Mouse (Mus musculus) midbrain, embryonic 11.5 days (tissue): Measurements from ENCODE around the gene Cxcl10. TPM values are rescaled to one million over a fixed set of nuclear protein-coding genes. Genes with fewer than 3 reads are reported as not detected.
A peak's percentile ranks its signal among the peaks of the same experiment; 100 is the strongest.

Experiments
- ATAC-seq: fragments of 200-750 bp; cut with Nextera tagmentation; 2 replicates; pipeline ENCODE4 v1.8.0; 2017; ENCODE audit warnings: moderate TSS enrichment, moderate library complexity; ENCODE audit not compliant: low FRiP score
- DNase-seq: peaks from one replicate; pipeline ENCODE4 v3.0.0; 2015; ENCODE audit warnings: low spot score; ENCODE audit errors: missing footprints
- H3K27ac ChIP-seq: fragments of 300-500 bp; sonication (generic); 2 replicates; pipeline ENCODE4 v1.5.1; 2014; ENCODE audit warnings: low read depth, low read length
- H3K27me3 ChIP-seq: fragments of 300-500 bp; sonication (generic); 2 replicates; pipeline ENCODE4 v1.6.1; 2014; ENCODE audit warnings: mild to moderate bottlenecking, low read length, moderate library complexity, mixed read lengths; ENCODE audit not compliant: control insufficient read depth, insufficient read depth
- H3K36me3 ChIP-seq: fragments of 300-500 bp; sonication (generic); 2 replicates; pipeline ENCODE4 v1.6.1; 2014; ENCODE audit warnings: mild to moderate bottlenecking, low read length, moderate library complexity, mixed read lengths; ENCODE audit not compliant: control insufficient read depth, insufficient read depth
- H3K4me1 ChIP-seq: fragments of 300-500 bp; sonication (generic); 2 replicates; pipeline ENCODE4 v1.6.1; 2014; ENCODE audit warnings: low read length; ENCODE audit not compliant: control insufficient read depth, insufficient read depth
- H3K4me2 ChIP-seq: fragments of 300-500 bp; sonication (generic); 2 replicates; pipeline ENCODE4 v1.6.1; 2014; ENCODE audit warnings: mild to moderate bottlenecking, moderate library complexity
- H3K4me3 ChIP-seq: fragments of 300-500 bp; sonication (generic); 2 replicates; pipeline ENCODE4 v1.5.1; 2014; ENCODE audit warnings: low read depth, low read length
- H3K9ac ChIP-seq: fragments of 300-500 bp; sonication (generic); 2 replicates; pipeline ENCODE4 v1.6.1; 2014; ENCODE audit warnings: low read length
- H3K9me3 ChIP-seq: fragments of 300-500 bp; sonication (generic); 2 replicates; pipeline ENCODE4 v1.6.1; 2016; ENCODE audit warnings: low read length; ENCODE audit not compliant: control insufficient read depth
- WGBS: fragments of 180-500 bp; shearing (Covaris S2); extraction: QIAGEN DNeasy Blood & Tissue Kit; methylation state at CpG from one replicate; pipeline ENCODE4 v1.1.7; 2014; 5-methylcytosine and 5-hydroxymethylcytosine counted together
- polyA plus RNA-seq: library from polyadenylated mRNA; unstranded; fragments of >200 nt; fragmentation: Nextera tagmentation; extraction: Ambion mirVana; gene quantifications from 2 replicates; pipeline ENCODE4 v1.2.1, GENCODE M21; 2014

The Cxcl10 gene
- polyA plus RNA-seq, 1 experiment from 2014 or later, result 0.33 TPM

DNA sequence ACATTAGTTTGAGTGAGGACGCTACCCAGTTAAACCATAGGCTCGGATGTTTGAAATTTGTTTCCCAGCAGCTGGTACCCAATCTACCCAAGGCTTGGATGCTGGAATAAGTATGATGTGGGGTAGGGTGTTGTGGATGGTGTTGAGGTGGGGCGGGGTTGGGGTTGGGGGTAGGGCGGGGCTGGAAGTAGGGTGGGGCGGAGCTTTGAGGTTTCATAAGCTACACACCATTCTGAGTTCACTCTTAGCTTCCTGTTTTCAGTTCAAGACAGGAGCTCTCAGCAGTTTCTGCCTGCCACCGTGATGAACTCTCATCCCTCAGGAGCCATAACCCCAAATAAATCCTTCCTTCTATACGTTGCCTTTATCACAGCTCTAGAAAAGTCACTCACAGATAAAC is 30.6 kb downstream of the Cxcl10 start:
- Histone ChIP-seq H3K27ac (no peak overlapping the region), H3K9me3 (no peaks in the 10 kb centered on the region), H3K27me3 (no peaks in the 10 kb centered on the region), H3K4me1 (no peaks in the 10 kb centered on the region), H3K36me3 (no peaks in the 10 kb centered on the region), H3K4me2 (no peak overlapping the region), H3K9ac (no peak overlapping the region), H3K4me3 (no peak overlapping the region)
- DNase-seq (no peak), ATAC-seq (no peak)
- WGBS, result 81% methylated on average over 7 of the region's 7 CpGs

DNA sequence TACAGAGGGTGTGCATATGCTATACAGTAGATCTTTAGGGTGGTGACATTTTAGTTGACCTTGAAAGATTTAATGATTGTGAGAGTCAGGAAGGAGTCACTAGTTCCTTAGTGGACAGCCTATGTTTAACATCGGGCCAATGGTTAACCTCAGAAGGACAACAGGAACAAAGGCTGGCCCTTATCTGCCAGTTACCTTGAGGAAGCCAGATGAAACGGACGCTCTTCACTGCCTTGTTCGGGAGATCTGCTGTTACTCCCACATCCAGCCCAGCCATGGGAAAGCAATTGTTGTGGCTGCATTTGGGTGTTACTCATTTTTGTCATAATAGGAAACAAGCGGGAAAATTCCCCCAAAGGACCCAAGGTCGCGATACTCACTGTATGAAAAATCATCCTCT is 34.9 kb downstream of the Cxcl10 start:
- Histone ChIP-seq H3K9ac (no peak overlapping the region), H3K27me3 (no peaks in the 10 kb centered on the region), H3K4me2 (no peak overlapping the region), H3K36me3 (no peaks in the 10 kb centered on the region), H3K9me3 (no peaks in the 10 kb centered on the region), H3K27ac (no peak overlapping the region), H3K4me1 (peaks cover 8% of the 10 kb centered on the region), H3K4me3 (no peak overlapping the region)
- no peak for ATAC-seq
- DNase-seq, result no peak
- 79% methylated on average over 7 of the region's 7 CpGs for WGBS

DNA sequence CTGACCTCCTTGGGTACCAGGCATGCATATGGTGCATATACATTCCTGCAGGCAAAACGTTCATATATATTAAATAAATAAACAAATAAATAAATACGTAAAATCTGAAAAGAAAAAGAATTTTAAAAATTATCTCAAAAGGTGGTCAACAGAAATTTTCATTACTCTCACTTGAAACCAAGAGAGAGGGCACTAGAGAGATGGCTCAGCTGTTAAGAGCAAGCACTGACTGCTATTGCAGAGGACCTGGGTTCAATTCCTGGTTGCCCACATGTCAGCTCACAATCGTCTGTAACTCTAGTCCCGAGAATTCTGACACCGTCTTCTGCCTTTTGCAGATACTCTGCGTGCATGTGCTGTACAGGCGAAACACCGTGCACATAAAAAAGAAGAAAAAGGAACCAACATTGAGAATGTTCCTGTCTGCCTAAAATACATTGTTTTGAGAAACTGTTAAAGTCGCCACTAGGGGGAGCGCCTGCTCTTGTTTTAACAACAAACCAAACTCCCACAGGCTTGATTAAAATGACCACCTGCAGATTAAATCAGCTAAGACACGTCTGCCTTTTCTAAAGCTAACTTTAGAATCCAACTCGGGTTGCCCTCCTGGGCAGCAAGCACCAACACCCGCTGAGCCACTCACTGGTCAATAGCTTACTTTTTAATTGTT is 36.5 kb downstream of the Cxcl10 start:
- Histone ChIP-seq H3K4me2 (no peak overlapping the region), H3K27me3 (no peaks in the 10 kb centered on the region), H3K4me3 (no peak overlapping the region), H3K36me3 (no peaks in the 10 kb centered on the region), H3K27ac (no peak overlapping the region), H3K9me3 (no peaks in the 10 kb centered on the region), H3K9ac (no peak overlapping the region), H3K4me1 (peaks cover 10% of the 10 kb centered on the region)
- peak; percentile 97 for DNase-seq
- no peak for ATAC-seq
- WGBS, result 15% methylated on average over 13 of the region's 13 CpGs

DNA sequence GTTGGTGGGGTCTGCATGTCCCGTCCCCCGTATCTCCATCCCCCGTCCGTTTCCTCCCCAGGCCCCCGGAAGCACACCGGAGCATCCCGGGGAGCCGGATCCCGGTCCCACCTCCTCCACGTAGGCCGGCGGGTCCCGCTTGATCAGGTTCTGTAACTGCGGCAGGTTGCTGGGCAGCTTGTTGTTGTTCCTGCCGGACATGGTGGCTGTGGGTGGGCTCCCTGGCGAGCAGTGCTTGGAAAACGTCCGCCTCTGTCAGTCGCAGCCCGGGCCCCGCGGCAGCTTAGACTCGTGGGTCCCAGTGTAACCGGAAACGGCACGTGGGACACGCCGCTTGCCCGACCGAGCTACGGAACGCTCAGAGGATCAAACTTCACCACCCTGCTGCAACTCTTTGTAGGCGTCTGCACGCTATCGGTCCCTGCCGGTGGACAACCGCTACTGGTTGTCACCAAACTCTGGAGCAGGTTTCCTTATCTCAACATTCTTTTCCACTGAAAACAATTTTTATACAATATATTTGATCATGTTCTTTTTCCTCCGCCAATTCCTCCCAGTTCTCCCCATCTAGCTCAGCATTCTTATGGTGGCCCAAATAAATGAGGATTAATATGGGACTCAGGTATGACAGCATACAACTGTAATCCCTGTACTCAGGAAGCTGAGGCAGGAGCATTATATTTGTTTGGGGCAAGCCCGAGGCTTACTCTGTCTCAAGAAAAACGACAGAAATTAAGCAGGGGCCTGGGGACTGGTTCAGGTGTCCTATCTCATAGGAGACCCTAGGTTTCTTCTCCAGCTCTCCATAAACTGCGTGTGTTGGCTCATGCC is 38.8 kb downstream of the Cxcl10 start, which contains the start of gene Sdad1:
TSS of gene Sdad1 (minus strand) at position 799 of the 831 bp plus-strand sequence.
- Histone ChIP-seq H3K4me1 (peaks cover 10% of the 10 kb centered on the region), H3K27ac (no peak within 1 kb of the TSS), H3K27me3 (no peaks in the 10 kb centered on the region), H3K4me2 (peak within 1 kb of the TSS; percentile 77), H3K4me3 (peak within 1 kb of the TSS; percentile 83), H3K9me3 (no peaks in the 10 kb centered on the region), H3K36me3 (peaks cover 3% of the 10 kb centered on the region; the same call in 1 of the 2 replicates), H3K9ac (peak within 1 kb of the TSS; percentile 78)
- 3% methylated on average over 41 of the region's 41 CpGs for WGBS
- peak; percentile 98 for DNase-seq
- peak; percentile 95 for ATAC-seq

DNA sequence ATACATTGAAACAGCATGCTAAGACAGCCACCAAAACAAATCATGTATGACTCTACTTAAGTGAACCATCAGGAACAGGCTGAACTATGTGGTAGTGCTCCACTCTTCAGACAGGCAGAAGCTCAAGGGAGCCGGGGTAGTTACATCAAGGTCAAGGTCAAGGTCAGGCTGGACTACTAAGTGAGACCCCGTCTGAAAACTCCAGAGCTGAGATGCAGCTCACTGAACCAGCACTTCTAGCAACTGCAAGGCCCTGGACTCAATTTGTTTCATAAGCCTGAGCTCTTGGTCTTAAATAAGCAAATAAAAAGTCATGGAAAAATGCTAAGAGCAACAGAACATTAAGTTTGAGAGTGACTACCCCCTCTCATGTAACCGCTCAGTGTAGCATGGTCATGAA is 44.4 kb downstream of the Cxcl10 start:
- Histone ChIP-seq H3K9ac (no peak overlapping the region), H3K4me1 (peaks cover 7% of the 10 kb centered on the region), H3K36me3 (peaks cover 22% of the 10 kb centered on the region), H3K9me3 (no peaks in the 10 kb centered on the region), H3K4me2 (no peak overlapping the region), H3K27ac (no peak overlapping the region), H3K4me3 (no peak overlapping the region), H3K27me3 (no peaks in the 10 kb centered on the region)
- DNase-seq (no peak), ATAC-seq (no peak)
- WGBS, result 93% methylated on average over 3 of the region's 3 CpGs

DNA sequence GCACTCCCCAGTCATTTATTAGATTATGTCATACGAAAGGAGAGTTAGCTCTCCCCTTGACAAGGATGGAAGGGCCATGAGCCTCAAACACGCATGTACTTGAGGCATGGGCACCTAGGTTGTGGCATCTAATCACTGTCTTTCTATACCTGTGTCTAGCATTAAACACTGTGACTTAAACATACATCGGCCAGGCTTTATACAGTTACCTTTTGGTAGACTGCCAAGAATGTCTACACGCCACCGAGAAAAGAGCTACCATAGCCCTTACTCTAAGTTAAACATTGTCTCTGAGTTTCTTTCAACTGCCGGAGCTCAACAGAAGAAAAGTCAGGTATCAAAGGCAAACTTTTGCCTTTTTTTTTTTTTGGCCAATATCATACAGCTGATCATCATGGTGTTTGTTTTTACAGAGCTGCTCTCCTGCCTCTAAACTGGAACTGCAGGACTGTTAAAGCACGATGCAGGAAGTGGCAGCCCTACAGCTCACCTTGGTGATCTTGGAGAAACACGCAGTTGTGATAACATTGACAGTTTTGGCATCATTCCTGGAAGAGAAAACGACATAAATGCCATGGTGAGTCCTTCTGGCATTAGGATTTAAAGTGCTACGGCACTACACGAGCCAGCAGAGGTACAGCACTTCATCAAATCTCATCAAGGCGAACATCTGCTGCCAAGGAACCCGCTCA is 46.4 kb downstream of the Cxcl10 start:
- H3K36me3 ChIP-seq, result peaks cover 25% of the 10 kb centered on the region
- DNase-seq (no peak), ATAC-seq (no peak)

More for the DNA sequence above, 46.4 kb downstream of the Cxcl10 start:
- WGBS, result 92% methylated on average over 13 of the region's 13 CpGs
- no peak overlapping the region for H3K9ac ChIP-seq
- no peak overlapping the region for H3K4me2 ChIP-seq
- no peak overlapping the region for H3K27ac ChIP-seq
- no peaks in the 10 kb centered on the region for H3K27me3 ChIP-seq
- H3K4me1 ChIP-seq, result no peaks in the 10 kb centered on the region
- no peaks in the 10 kb centered on the region for H3K9me3 ChIP-seq
- H3K4me3 ChIP-seq, result no peak overlapping the region

Other genes with a start within 250 kb of the Cxcl10 start
- 25.9 and 29.4 TPM in 2 replicates for gene Uso1, start 211.0 kb downstream of the Cxcl10 start, polyA plus RNA-seq
- not detected in 2 replicates for gene U90926, start 133.5 kb downstream of the Cxcl10 start, polyA plus RNA-seq
- 0.17 TPM in 1 of 2 replicates, not detected in the other for gene Ppef2, start 92.6 kb downstream of the Cxcl10 start, polyA plus RNA-seq
- 4.6 and 5.4 TPM in 2 replicates for gene Naaa, start 70.7 kb downstream of the Cxcl10 start, polyA plus RNA-seq
- 40.4 and 40.9 TPM in 2 replicates for gene Sdad1, start 38.4 kb downstream of the Cxcl10 start, polyA plus RNA-seq
- not detected in 2 replicates for gene Cxcl9, start 20.8 kb downstream of the Cxcl10 start, polyA plus RNA-seq
- 0.78 and 2.5 TPM in 2 replicates for gene Art3, start 17.1 kb downstream of the Cxcl10 start, polyA plus RNA-seq
- gene Nup54, start 86.3 kb upstream of the Cxcl10 start, polyA plus RNA-seq, result 65.6 and 67.1 TPM in 2 replicates
- gene Scarb2, start 157.9 kb upstream of the Cxcl10 start, polyA plus RNA-seq, result 11.0 and 11.2 TPM in 2 replicates
- not detected in 2 replicates for gene Fam47e, start 206.2 kb upstream of the Cxcl10 start, polyA plus RNA-seq